Mouse (Mus musculus): ENCODE results near the gene Mfn1.

- TF ChIP-seq CTCF (IDR thresholded peaks at IDR 0.05; ENCODE audit: low read depth, low read length) = no peak
- no peak for TF ChIP-seq POLR2A (IDR thresholded peaks at IDR 0.05; ENCODE audit: borderline replicate concordance, low read depth, low read length)
Measured at GRCm38 (mm10) chr3:32601055-32601454, 71.8 kb downstream of the Mfn1 start.
